Mouse (Mus musculus) heart, embryonic 12.5 days (tissue): Measurements from ENCODE around the gene Fstl1. TPM values are rescaled to one million over a fixed set of nuclear protein-coding genes. Genes with fewer than 3 reads are reported as not detected.

Experiments
- ATAC-seq: fragments of 200-750 bp; cut with Nextera tagmentation; 2 replicates; pipeline ENCODE4 v1.8.0; 2017; ENCODE audit warnings: moderate TSS enrichment, moderate library complexity; ENCODE audit not compliant: insufficient number of reproducible peaks, low FRiP score
- H3K27ac ChIP-seq: fragments of 300-500 bp; sonication (generic); 2 replicates; pipeline ENCODE4 v1.5.1; 2016; ENCODE audit warnings: mild to moderate bottlenecking, moderate library complexity; ENCODE audit not compliant: poor library complexity, severe bottlenecking
- H3K27me3 ChIP-seq: fragments of 300-500 bp; sonication (generic); replicated peaks from 2 replicates; pipeline ENCODE4 v1.6.1; 2016; ENCODE audit warnings: mild to moderate bottlenecking, moderate library complexity
- H3K36me3 ChIP-seq: fragments of 300-500 bp; sonication (generic); 2 replicates; pipeline ENCODE4 v1.6.1; 2016; ENCODE audit warnings: mild to moderate bottlenecking, moderate library complexity
- H3K4me1 ChIP-seq: fragments of 300-500 bp; sonication (generic); replicated peaks from 2 replicates; pipeline ENCODE4 v1.6.1; 2016; ENCODE audit warnings: mild to moderate bottlenecking
- H3K4me2 ChIP-seq: fragments of 300-500 bp; sonication (generic); 2 replicates; pipeline ENCODE4 v1.6.1; 2016; ENCODE audit warnings: mild to moderate bottlenecking, moderate library complexity
- H3K4me3 ChIP-seq: fragments of 300-500 bp; sonication (generic); 2 replicates; pipeline ENCODE4 v1.5.1; 2016; ENCODE audit warnings: mild to moderate bottlenecking
- H3K9ac ChIP-seq: fragments of 300-500 bp; sonication (generic); 2 replicates; pipeline ENCODE4 v1.6.1; 2016; ENCODE audit warnings: mild to moderate bottlenecking, moderate library complexity
- H3K9me3 ChIP-seq: fragments of 300-500 bp; sonication (generic); replicated peaks from 2 replicates; pipeline ENCODE4 v1.6.1; 2016; ENCODE audit warnings: mild to moderate bottlenecking, moderate library complexity
- WGBS: fragments of 180-500 bp; shearing (Covaris S2); methylation state at CpG from one replicate; pipeline ENCODE4 v1.1.7; 2016; 5-methylcytosine and 5-hydroxymethylcytosine counted together
- polyA plus RNA-seq: library from polyadenylated mRNA; unstranded; fragments of >200 nt; fragmentation: Nextera tagmentation; extraction: Ambion mirVana; gene quantifications from 2 replicates; pipeline ENCODE4 v1.2.1, GENCODE M21; 2016

Gene Fstl1
- polyA plus RNA-seq, 1 experiment from 2014 or later: 558 TPM

GRCm38 (mm10) chr16:37788367-37789014, 11.8 kb downstream of the Fstl1 start:
- Histone ChIP-seq H3K27ac (peak overlapping the region; percentile 95), H3K9me3 (no peaks in the 10 kb centered on the region), H3K9ac (0 out of 2 replicates have a peak overlapping the region, but pooled peaks have one; percentile 36), H3K4me2 (peak overlapping the region; percentile 41), H3K27me3 (no peaks in the 10 kb centered on the region), H3K4me3 (no peak overlapping the region), H3K36me3 (peaks cover 51% of the 10 kb centered on the region), H3K4me1 (peaks cover 86% of the 10 kb centered on the region)
- ATAC-seq: peak; percentile 88
- WGBS: 23% methylated on average over 12 of the region's 12 CpGs

GRCm38 (mm10) chr16:37789015-37789381, 12.3 kb downstream of the Fstl1 start:
- WGBS: 42% methylated on average over 6 of the region's 6 CpGs
- ATAC-seq: no peak
- Histone ChIP-seq H3K4me3 (no peak overlapping the region), H3K9ac (0 out of 2 replicates have a peak overlapping the region, but pooled peaks have one; percentile 36), H3K36me3 (peaks cover 55% of the 10 kb centered on the region), H3K4me1 (peaks cover 90% of the 10 kb centered on the region), H3K4me2 (peak overlapping the region; percentile 41), H3K9me3 (no peaks in the 10 kb centered on the region), H3K27ac (peak overlapping the region; percentile 95), H3K27me3 (no peaks in the 10 kb centered on the region)

GRCm38 (mm10) chr16:37789394-37789920, 12.8 kb downstream of the Fstl1 start:
- Histone ChIP-seq H3K4me3 (no peak overlapping the region), H3K4me2 (0 out of 2 replicates have a peak overlapping the region, but pooled peaks have one; percentile 17), H3K27ac (peak overlapping the region; percentile 95), H3K9me3 (no peaks in the 10 kb centered on the region), H3K9ac (0 out of 2 replicates have a peak overlapping the region, but pooled peaks have one; percentile 36), H3K36me3 (peaks cover 55% of the 10 kb centered on the region), H3K4me1 (peaks cover 90% of the 10 kb centered on the region), H3K27me3 (no peaks in the 10 kb centered on the region)
- ATAC-seq: no peak
- WGBS: 56% methylated on average over 6 of the region's 6 CpGs

GRCm38 (mm10) chr16:37790008-37790780, 13.5 kb downstream of the Fstl1 start:
- H3K27ac ChIP-seq: peak overlapping the region; percentile 95
- no peaks in the 10 kb centered on the region for H3K9me3 ChIP-seq
- 31% methylated on average over 12 of the region's 12 CpGs for WGBS
- no peak overlapping the region for H3K9ac ChIP-seq
- no peak for ATAC-seq
- H3K4me1 ChIP-seq: peaks cover 91% of the 10 kb centered on the region
- peaks cover 53% of the 10 kb centered on the region for H3K36me3 ChIP-seq
- H3K4me3 ChIP-seq: no peak overlapping the region
- peak overlapping the region; percentile 41 for H3K4me2 ChIP-seq
- no peaks in the 10 kb centered on the region for H3K27me3 ChIP-seq

- Histone ChIP-seq H3K4me1 (peaks cover 88% of the 10 kb centered on the region), H3K9ac (no peak overlapping the region), H3K27me3 (no peaks in the 10 kb centered on the region), H3K9me3 (no peaks in the 10 kb centered on the region), H3K36me3 (peaks cover 49% of the 10 kb centered on the region), H3K27ac (peak overlapping the region; percentile 95), H3K4me3 (no peak overlapping the region), H3K4me2 (peak overlapping the region; percentile 41)
- ATAC-seq: peak; percentile 65
- WGBS: 29% methylated on average over 8 of the region's 8 CpGs
Measured at GRCm38 (mm10) chr16:37790781-37791175, 14.1 kb downstream of the Fstl1 start.

GRCm38 (mm10) chr16:37795651-37796150, 19.0 kb downstream of the Fstl1 start:
- H3K4me1 ChIP-seq: peaks cover 47% of the 10 kb centered on the region
- peaks cover 45% of the 10 kb centered on the region for H3K36me3 ChIP-seq
- no peak overlapping the region for H3K9ac ChIP-seq
- no peaks in the 10 kb centered on the region for H3K9me3 ChIP-seq
- 67% methylated on average over 10 of the region's 10 CpGs for WGBS
- H3K27me3 ChIP-seq: no peaks in the 10 kb centered on the region
- H3K4me3 ChIP-seq: no peak overlapping the region
- H3K27ac ChIP-seq: peak overlapping the region; percentile 75
- H3K4me2 ChIP-seq: 0 out of 2 replicates have a peak overlapping the region, but pooled peaks have one; percentile 13
- no peak for ATAC-seq

- WGBS: 42% methylated on average over 11 of the region's 11 CpGs
- Histone ChIP-seq H3K4me3 (no peak overlapping the region), H3K36me3 (peaks cover 51% of the 10 kb centered on the region), H3K9me3 (no peaks in the 10 kb centered on the region), H3K9ac (no peak overlapping the region), H3K4me1 (peaks cover 41% of the 10 kb centered on the region), H3K27ac (peak overlapping the region; percentile 75), H3K4me2 (no peak overlapping the region), H3K27me3 (no peaks in the 10 kb centered on the region)
- ATAC-seq: no peak
Measured at GRCm38 (mm10) chr16:37796270-37796669, 19.6 kb downstream of the Fstl1 start.

GRCm38 (mm10) chr16:37801097-37801496, 24.4 kb downstream of the Fstl1 start:
- Histone ChIP-seq H3K4me1 (peaks cover 22% of the 10 kb centered on the region), H3K9ac (no peak overlapping the region), H3K4me3 (no peak overlapping the region), H3K36me3 (peaks cover 67% of the 10 kb centered on the region), H3K9me3 (peaks cover 11% of the 10 kb centered on the region; the same call in 1 of the 2 replicates), H3K27ac (no peak overlapping the region), H3K27me3 (no peaks in the 10 kb centered on the region), H3K4me2 (no peak overlapping the region)
- WGBS: 67% methylated on average over 2 of the region's 2 CpGs
- no peak for ATAC-seq

GRCm38 (mm10) chr16:37802686-37803295, 26.1 kb downstream of the Fstl1 start:
- Histone ChIP-seq H3K27me3 (no peaks in the 10 kb centered on the region), H3K4me2 (no peak overlapping the region), H3K27ac (no peak overlapping the region), H3K4me3 (no peak overlapping the region), H3K4me1 (peaks cover 34% of the 10 kb centered on the region), H3K9me3 (peaks cover 11% of the 10 kb centered on the region; the same call in 1 of the 2 replicates), H3K9ac (no peak overlapping the region), H3K36me3 (peaks cover 76% of the 10 kb centered on the region)
- ATAC-seq: no peak
- 69% methylated on average over 4 of the region's 4 CpGs for WGBS

- Histone ChIP-seq H3K4me2 (no peak overlapping the region), H3K9me3 (peaks cover 11% of the 10 kb centered on the region; the same call in 1 of the 2 replicates), H3K4me1 (peaks cover 40% of the 10 kb centered on the region), H3K4me3 (no peak overlapping the region), H3K27ac (no peak overlapping the region), H3K9ac (no peak overlapping the region), H3K36me3 (peaks cover 79% of the 10 kb centered on the region), H3K27me3 (no peaks in the 10 kb centered on the region)
- ATAC-seq: no peak
- 91% methylated on average over 9 of the region's 9 CpGs for WGBS
Measured at GRCm38 (mm10) chr16:37803387-37803950, 26.8 kb downstream of the Fstl1 start.
